Mouse (Mus musculus) kidney, postnatal 14 days (tissue): ENCODE results near the gene Pex14.
A peak's percentile ranks its signal among the peaks of the same experiment; 100 is the strongest.

Experiments used
- DNase-seq: peaks from one replicate; pipeline ENCODE4 v3.0.0; 2022; ENCODE audit warnings: mixed read lengths

Pex14 gene

DNA sequence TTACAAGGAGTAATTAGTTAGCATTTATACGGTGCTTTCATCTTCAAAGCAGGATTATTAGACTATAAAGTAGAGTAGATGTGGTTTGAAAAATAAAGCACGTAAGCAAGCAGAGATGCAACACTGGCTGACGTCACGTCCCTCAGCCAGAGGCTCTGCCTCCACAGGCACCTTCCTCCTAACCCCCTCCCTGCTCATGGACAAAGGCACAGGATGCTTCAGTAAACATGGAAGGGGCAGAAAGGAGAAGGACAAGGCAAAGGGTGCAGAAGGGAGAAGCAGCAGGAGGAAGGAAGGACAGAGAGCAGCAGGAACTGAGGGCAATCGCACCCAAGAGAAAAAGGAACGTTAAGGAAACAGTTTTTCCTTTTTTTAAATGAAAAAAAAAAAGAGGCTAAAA is 43.8 kb downstream of the Pex14 start:
- no peak for DNase-seq

GRCm38 (mm10) chr4:149049351-149050159 is 50.1 kb downstream of the Pex14 start:
- DNase-seq, result peak; percentile 75

GRCm38 (mm10) chr4:149048625-149049228 is 50.9 kb downstream of the Pex14 start:
- DNase-seq, result peak; percentile 59

GRCm38 (mm10) chr4:149047360-149047759 is 52.3 kb downstream of the Pex14 start:
- DNase-seq, result peak; percentile 83

DNA sequence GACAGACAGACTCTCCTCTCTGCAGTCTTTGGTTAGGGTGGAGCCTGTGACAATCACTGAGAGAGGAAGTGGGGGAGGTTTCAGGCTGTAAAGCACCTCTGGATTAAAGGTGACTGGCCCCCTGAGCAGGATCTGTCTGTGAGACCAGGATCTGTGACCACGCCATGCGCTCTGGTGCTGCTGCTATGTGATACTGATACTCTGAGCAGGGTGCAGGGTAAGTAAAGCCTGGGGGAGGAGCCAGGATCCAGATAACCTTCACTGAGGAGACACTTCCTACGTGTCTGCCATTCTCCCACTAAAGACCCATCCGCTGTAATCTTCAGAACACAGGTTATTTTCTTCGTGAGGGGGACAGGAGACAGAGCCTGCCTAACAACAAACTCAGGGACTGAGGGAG is 53.8 kb downstream of the Pex14 start:
- no peak for DNase-seq

- no peak for DNase-seq
Observed at GRCm38 (mm10) chr4:149040289-149040688, 59.4 kb downstream of the Pex14 start.

DNA sequence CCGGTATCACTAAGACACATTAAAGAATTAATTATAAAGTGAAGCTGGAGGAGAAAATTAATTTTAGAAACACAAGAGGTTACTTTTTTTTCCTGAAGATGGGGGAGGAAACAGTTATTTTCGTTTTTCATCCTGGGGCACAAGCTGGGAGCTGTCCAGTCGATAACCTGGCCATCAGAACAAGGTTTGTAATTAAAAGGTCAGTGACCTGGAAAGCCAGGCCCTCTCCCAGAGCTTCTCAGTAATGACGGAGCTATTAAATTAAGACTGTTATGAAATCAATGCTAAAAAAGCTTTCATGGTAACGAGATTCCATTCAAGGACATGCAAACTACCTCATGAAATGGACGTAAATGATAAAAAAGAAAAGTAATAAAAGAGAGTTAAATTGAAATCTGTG is 62.0 kb downstream of the Pex14 start:
- no peak for DNase-seq

- no peak for DNase-seq
Observed at GRCm38 (mm10) chr4:149036592-149036991, 63.1 kb downstream of the Pex14 start.

DNA sequence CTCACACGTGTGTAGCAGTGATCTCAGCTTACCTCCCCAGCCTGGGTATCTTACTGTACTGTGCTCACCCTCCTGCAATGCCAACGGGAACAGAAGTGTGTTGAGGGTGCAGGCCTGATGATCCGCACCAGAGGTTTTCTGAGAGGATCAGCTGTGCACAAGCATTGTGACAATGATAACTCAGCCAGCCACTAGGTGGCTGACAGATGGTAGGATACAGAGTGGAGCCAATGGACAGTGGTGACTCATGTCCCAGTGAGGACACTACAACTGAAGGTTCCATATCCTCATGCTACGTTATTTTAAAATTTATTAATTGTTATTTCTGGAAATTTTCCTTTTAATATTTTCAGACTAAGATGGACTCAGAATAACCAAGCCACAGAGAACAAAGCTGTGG is 68.2 kb downstream of the Pex14 start:
- peak; percentile 31 for DNase-seq

DNA sequence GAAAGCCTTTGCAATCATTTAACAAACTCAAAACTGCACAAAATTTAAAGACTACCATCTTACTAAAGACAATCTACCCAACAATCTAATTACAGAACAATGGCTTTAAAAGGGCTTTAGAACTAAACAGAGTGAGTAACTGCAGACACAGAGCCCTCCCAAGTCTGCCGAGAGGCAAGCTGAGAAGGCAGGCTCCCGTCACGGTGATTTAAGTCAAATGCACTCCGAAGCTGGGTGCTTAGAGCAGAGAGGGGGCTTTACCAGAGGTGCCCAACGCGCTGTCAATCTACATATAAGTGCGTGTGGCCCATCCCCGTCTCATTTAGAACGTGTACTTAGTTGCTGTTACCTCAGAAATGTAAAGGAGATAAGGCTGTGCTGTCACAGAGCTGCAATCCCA is 72.1 kb downstream of the Pex14 start:
- DNase-seq, result no peak

DNA sequence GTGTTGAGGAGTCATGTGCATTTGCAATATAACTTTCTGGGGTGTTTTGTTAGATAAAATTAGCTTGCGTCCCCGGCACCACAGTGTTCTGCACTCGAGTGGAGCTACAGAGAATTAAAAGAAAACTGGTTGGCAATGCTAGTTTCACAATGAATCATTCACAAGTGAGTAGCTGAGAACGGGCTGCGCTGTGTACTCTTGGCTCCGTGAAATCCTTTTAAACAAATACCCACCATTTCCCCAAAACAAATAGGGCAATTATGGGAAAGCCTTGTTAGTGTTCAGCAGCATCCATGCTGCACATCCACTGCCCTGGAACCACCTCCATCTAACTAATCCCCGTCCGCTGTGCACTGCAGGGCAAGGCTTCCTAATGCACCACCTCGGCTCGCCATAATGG is 74.4 kb downstream of the Pex14 start:
- DNase-seq, result no peak

GRCm38 (mm10) chr4:149021021-149021420 is 78.7 kb downstream of the Pex14 start:
- no peak for DNase-seq

- DNase-seq, result no peak
Observed at GRCm38 (mm10) chr4:149019456-149019855, 80.2 kb downstream of the Pex14 start.

- no peak for DNase-seq
Observed at GRCm38 (mm10) chr4:149006756-149007155, 92.9 kb downstream of the Pex14 start.

- DNase-seq, result no peak
Observed at GRCm38 (mm10) chr4:149006107-149006506, 93.6 kb downstream of the Pex14 start.

DNA sequence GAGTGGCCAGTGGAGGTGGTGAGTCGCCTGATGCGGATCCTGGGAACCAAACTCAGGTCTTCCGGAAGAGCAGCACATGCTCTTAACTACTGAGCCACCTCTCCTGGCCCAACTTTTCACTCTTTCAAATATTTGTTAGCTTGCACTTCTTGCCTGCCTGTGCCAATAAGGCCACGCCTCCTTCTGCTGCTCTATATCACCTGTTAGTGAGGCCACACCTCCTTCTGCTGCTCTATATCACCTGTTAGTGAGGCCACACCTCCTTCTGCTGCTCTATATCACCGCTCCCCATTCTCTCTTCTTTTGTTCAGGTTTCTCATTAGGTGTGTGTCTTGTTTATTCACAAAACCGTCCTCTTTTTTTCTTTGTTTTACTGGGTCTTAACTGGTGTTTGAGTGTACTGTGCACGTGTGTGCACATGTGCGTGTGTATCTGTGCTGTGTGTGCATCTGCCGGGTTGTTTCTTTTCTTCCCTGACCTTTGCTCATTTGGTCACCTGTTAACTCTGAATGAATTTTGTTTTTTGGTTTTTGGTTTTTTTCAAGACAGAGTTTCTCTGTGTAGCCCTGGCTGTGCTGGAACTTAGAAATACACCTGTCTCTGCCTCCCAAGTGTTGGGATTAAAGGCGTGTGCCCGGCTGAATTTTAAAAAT is 97.1 kb downstream of the Pex14 start:
- no peak for DNase-seq

GRCm38 (mm10) chr4:149001515-149001914 is 98.2 kb downstream of the Pex14 start:
- DNase-seq, result no peak

DNA sequence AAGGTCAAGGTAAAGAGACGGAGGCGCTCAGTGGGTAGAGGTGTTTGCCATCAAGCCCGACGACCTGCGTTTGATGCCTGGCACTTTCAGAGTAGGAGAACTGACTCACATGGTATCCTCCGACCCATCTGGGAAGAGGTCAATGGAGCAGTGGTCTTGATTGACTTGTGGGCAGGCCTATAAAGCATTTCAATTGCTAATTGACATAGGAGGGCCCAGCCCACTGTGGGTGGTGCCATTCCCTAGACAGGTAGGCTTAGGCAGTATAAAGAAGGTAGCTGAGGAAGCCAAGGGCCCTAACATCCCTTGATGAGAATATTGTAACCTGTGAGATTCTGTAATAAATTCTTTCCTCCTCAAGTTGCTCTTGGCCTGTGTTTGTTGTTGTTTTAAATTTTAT is 98.9 kb downstream of the Pex14 start:
- no peak for DNase-seq

GRCm38 (mm10) chr4:148993948-148994347 is 105.7 kb downstream of the Pex14 start:
- DNase-seq, result no peak

- no peak for DNase-seq
Observed at GRCm38 (mm10) chr4:148990038-148990437, 109.6 kb downstream of the Pex14 start.

- DNase-seq, result peak; percentile 31
Observed at GRCm38 (mm10) chr4:148985541-148986476, 113.9 kb downstream of the Pex14 start.

- no peak for DNase-seq
Observed at GRCm38 (mm10) chr4:148984701-148985540, 114.8 kb downstream of the Pex14 start.
